Mouse (Mus musculus) thymus, postnatal 14 days (tissue): Measurements from ENCODE around the gene Mnd1.

ENCODE experiments used
- DNase-seq: peaks from one replicate; pipeline ENCODE4 v3.0.0; 2021

Gene Mnd1

GRCm38 (mm10) chr3:84086921-84087320, 68.7 kb downstream of the Mnd1 start:
- DNase-seq = no peak

- DNase-seq = no peak
Observed at GRCm38 (mm10) chr3:84086337-84086736, 69.2 kb downstream of the Mnd1 start.

GRCm38 (mm10) chr3:84085429-84085828, 70.2 kb downstream of the Mnd1 start:
- DNase-seq = no peak

GRCm38 (mm10) chr3:84081208-84081722, 74.3 kb downstream of the Mnd1 start:
- DNase-seq = no peak

GRCm38 (mm10) chr3:84080074-84080473, 75.5 kb downstream of the Mnd1 start:
- no peak for DNase-seq

GRCm38 (mm10) chr3:84077505-84077904, 78.1 kb downstream of the Mnd1 start:
- DNase-seq = no peak

- DNase-seq = no peak
Observed at GRCm38 (mm10) chr3:84076543-84077332, 78.8 kb downstream of the Mnd1 start.

- no peak for DNase-seq
Observed at GRCm38 (mm10) chr3:84075516-84075915, 80.1 kb downstream of the Mnd1 start.

GRCm38 (mm10) chr3:84074777-84075176, 80.8 kb downstream of the Mnd1 start:
- no peak for DNase-seq

GRCm38 (mm10) chr3:84071641-84072040, 83.9 kb downstream of the Mnd1 start:
- no peak for DNase-seq

GRCm38 (mm10) chr3:84070811-84071210, 84.8 kb downstream of the Mnd1 start:
- no peak for DNase-seq

- DNase-seq = peak; percentile 23
Observed at GRCm38 (mm10) chr3:84068831-84069709, 86.5 kb downstream of the Mnd1 start.

- DNase-seq = peak; percentile 63
Observed at GRCm38 (mm10) chr3:84065825-84066224, 89.8 kb downstream of the Mnd1 start.

- DNase-seq = no peak
Observed at GRCm38 (mm10) chr3:84063369-84063914, 92.1 kb downstream of the Mnd1 start.

GRCm38 (mm10) chr3:84061523-84062453, 93.8 kb downstream of the Mnd1 start:
- DNase-seq = no peak

GRCm38 (mm10) chr3:84060946-84061345, 94.6 kb downstream of the Mnd1 start:
- no peak for DNase-seq

- DNase-seq = no peak
Observed at GRCm38 (mm10) chr3:84060128-84060527, 95.5 kb downstream of the Mnd1 start.

- DNase-seq = no peak
Observed at GRCm38 (mm10) chr3:84059676-84060075, 95.9 kb downstream of the Mnd1 start.

- DNase-seq = no peak
Observed at GRCm38 (mm10) chr3:84059261-84059660, 96.3 kb downstream of the Mnd1 start.

GRCm38 (mm10) chr3:84048729-84049175, 106.8 kb downstream of the Mnd1 start:
- no peak for DNase-seq

- peak; percentile 27 for DNase-seq
Observed at GRCm38 (mm10) chr3:84046206-84046605, 109.4 kb downstream of the Mnd1 start.

GRCm38 (mm10) chr3:84041739-84042138, 113.8 kb downstream of the Mnd1 start:
- DNase-seq = no peak
